Mouse (Mus musculus): ENCODE measurements at regions not wholly inside any gene's neighbourhood (a gene's known extent, or its start where the extent isn't known, plus 50 kb on each side); places are given as distances from the start of the nearest gene placed in this dataset.
A peak's percentile ranks its signal among the peaks of the same experiment; 100 is the strongest.
"Not testable (repeated sequence)": the region's sequence is repeated elsewhere in the genome, so short reads cannot be mapped to it uniquely, and the experiment has no call there.

DNA sequence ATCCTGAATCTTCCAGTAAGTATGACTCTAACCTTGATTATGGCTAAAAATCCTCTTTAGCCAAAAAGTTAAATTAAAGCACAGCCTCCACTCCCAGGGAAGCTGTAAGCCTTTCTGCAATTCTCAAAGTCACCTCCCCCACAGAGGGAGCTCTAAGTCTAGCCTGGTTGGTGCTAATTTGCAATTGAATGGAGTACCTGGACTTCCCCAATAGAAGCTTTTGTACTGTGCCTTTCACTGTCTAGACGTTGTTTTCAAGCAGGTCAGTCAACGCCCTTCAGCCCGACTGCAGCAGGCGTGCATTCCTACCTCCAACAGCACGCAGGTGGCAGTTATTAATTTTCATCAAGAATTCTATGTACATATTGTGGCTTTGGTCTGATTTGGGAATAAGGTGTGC lies 87.2 kb downstream of the Catsperg2 start:
- not testable (repeated sequence) for DNase-seq

DNA sequence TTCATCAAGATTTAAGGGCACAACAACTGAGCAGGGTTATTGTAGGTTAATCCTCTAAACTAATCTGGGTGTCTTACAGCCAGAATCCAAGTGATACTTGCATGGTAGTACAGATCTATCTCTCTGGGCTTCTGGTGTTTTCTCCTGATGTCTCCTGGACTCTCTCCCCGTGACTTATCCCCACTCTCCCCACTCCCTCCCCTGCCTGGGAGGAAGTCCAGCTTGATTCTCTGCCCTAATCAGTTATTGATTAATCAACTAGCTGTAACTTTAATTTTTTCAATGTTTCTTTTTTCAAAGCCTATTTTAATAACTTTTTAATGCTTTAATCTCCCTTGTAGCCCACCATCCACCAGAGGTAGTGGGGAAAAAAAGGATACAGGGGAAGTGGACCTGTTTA lies 83.9 kb upstream of the Sipa1l3 start:
- no peak for DNase-seq

DNA sequence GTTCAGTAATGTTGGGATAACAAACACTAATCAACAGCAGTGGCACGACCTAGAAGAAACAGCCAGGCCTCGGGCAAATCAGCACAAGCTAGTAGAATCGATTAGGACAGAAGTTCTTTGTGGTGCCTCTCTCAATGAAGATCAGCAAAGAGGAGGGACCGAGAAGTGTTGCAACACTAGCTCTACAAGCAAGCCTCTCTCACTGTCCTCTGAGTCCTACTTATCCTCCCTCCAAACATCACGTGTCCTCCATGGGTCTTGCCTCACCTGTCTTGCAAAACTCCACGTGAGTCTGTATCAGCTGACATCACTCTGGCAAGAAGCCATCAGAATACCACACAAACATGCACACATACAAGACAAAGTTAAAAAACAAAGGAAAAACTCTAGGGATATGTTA lies 82.9 kb upstream of the Sipa1l3 start:
- no peak for DNase-seq

DNA sequence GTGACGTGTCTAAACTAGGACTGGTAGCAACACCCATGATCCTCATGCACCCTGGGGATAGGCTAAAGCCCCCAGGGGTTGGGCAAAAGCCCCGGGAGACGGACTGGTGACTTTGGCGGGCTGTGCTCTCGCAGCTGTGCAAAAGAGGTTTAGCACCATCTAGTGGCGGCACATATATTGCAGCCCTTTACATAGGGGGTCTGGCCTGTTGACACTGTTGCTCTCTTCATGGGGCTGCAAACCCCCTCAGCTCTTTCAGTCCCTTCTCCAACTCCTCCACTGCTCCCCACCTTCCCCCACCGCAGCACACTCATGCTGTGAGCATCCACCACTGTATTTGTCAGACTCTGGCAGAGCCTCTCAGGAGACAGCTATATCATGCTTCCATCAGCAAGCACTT lies 78.8 kb upstream of the Sipa1l3 start:
- peak; percentile 23 to 80 for DNase-seq

DNA sequence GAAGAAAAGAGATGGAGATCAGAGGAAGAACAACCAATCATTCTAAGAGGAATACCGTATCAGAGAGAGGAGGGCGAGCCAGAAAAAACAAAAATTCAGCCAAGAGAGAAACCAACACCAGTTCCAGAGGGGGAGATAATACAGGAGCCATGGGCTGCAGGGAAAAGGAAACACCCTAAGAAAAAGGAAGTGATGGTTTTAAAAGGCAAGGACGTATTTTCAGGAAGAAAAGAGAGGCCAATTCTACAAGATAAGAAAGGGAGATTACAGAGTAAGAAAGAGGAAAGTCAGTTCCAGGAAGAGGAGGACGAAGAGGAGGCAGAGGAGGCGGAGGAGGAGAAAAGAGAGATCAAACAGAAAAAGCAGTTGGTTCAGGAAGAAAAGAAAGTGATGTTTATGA lies 59.7 kb upstream of the Sipa1l3 start:
- no peak for DNase-seq

DNA sequence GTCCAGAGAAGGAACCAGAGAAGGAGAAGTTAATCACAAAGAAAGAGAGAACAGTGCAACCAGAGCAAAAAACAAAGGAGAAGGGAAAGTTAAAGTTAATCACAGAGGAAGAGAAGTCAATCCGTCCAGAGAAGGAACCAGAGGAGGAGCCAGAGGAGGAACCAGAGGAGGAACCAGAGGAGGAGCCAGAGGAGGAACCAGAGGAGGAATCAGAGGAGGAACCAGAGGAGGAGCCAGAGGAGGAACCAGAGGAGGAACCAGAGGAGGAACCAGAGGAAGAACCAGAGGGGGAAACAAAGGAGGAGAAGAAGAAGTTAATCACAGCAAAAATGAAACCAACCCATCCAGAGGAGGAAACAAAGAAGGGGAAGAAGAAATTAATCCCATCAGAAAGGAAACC lies 57.2 kb upstream of the Sipa1l3 start:
- no peak for DNase-seq

Data from kidney, postnatal 36 days (tissue).